Mouse (Mus musculus) olfactory bulb, adult 2 months (tissue): ENCODE data around the gene Lypla2.

ENCODE experiments used
- CTCF ChIP-seq: fragments of 200-500 bp; IDR thresholded peaks from 2 replicates; pipeline ENCODE4 v1.5.1; 2012; ENCODE audit warnings: low read depth, mild to moderate bottlenecking, low read length, moderate library complexity; ENCODE audit not compliant: insufficient read depth
- POLR2A ChIP-seq: fragments of 200-500 bp; IDR thresholded peaks from 2 replicates; pipeline ENCODE4 v1.6.1; 2012; ENCODE audit warnings: mild to moderate bottlenecking, low read depth, low read length, moderate library complexity; ENCODE audit not compliant: insufficient read depth

DNA sequence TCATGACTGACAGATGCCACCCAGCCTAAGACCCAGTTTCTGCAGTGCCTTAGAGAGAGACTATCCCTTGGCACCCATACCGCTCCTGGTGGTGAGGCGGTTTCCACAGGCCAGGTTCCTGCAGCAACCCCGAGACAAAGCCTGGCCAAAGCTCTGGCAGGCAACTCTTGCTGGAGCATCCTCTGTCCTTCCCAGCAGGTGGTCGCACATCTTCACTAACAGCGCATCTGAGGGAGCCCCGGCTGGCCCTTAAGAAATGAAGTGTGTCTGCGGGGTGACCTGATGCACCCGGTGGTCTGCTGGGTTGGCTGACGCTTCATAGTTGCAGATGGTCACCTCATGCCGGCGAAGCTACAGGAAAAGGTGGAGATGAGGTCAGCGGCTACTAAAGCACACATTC lies 3.7 kb upstream of the Lypla2 start:
- TF ChIP-seq POLR2A (no peak), CTCF (no peak)
